Mouse (Mus musculus) cerebellum, adult 2 months (tissue): Measurements from ENCODE around the gene Gm43638.
"Not testable (repeated sequence)": the region's sequence is repeated elsewhere in the genome, so short reads cannot be mapped to it uniquely, and the experiment has no call there.

ENCODE experiments used
- CTCF ChIP-seq: fragments of 200-500 bp; IDR thresholded peaks from 2 replicates; pipeline ENCODE4 v1.5.1; 2011; ENCODE audit warnings: low read depth, mild to moderate bottlenecking, control low read depth, low read length, moderate library complexity, borderline replicate concordance; ENCODE audit not compliant: insufficient read depth
- POLR2A ChIP-seq: fragments of 200-500 bp; IDR thresholded peaks from 2 replicates; pipeline ENCODE4 v1.6.1; 2011; ENCODE audit warnings: low read length, control low read depth, borderline replicate concordance; ENCODE audit not compliant: insufficient read depth

- not testable (repeated sequence) for TF ChIP-seq CTCF, POLR2A
Measured at GRCm38 (mm10) chr5:87523561-87523960, 37.0 kb upstream of the Gm43638 start.
